Mouse (Mus musculus) left cerebral cortex, adult 2 months (tissue): Measurements from ENCODE around the gene Prmt9. TPM values are rescaled to one million over a fixed set of nuclear protein-coding genes. Genes with fewer than 3 reads are reported as not detected.

Source experiments
- DNase-seq, 2 experiments: peaks; one replicate each; pipeline ENCODE4 v3.0.0; 2021 to 2022; ENCODE audit warnings: low spot score in 2 of 2, mixed read lengths in 1 of 2; ENCODE audit errors: extremely low spot score in 1 of 2
- H3K27ac ChIP-seq: fragments of 200-600 bp; 2 replicates; pipeline ENCODE4 v1.8.1; 2022
- H3K4me3 ChIP-seq: fragments of 200-600 bp; 2 replicates; pipeline ENCODE4 v1.8.1; 2022
- CTCF ChIP-seq: fragments of 200-600 bp; IDR thresholded peaks from 2 replicates; pipeline ENCODE4 v1.8.1; 2022; ENCODE audit warnings: antibody characterized with exemption, mild to moderate bottlenecking, moderate library complexity
- intact Hi-C: fragments of 180-260 bp; cut with DNase I; formaldehyde crosslinking; loops from one replicate; pipeline ENCODE4 v1.15.1; 2025
- total RNA-seq, 2 experiments: library from RNA; stranded (reverse); gene quantifications; 2 replicates each; pipeline ENCODE4 v1.2.3; 2021

The Prmt9 gene
- total RNA-seq, 2 experiments from 2014 or later: 17.5 to 20.7 TPM

DNA sequence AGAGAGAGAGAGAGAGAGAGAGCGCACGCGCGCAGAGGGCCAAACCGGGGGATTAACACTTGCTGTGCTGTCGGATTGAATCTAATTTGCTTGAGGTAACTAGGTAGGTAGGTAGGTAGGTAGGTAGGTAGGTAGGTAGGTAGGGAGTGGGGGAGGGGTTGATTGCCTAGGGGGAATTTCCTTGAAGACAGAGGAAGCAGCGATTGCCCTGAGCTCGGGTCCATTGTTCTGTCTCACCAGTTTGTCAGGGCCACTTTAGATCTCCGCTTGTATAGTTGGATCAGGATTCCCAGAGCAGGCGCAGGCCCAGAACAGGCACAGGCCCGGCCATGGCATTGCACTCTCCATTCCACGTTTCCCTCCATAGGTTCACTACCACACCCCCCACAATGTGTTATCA is 12.4 kb upstream of the Prmt9 start:
- H3K27ac ChIP-seq: no peak overlapping the region
- intact Hi-C loops: no loop called here

DNA sequence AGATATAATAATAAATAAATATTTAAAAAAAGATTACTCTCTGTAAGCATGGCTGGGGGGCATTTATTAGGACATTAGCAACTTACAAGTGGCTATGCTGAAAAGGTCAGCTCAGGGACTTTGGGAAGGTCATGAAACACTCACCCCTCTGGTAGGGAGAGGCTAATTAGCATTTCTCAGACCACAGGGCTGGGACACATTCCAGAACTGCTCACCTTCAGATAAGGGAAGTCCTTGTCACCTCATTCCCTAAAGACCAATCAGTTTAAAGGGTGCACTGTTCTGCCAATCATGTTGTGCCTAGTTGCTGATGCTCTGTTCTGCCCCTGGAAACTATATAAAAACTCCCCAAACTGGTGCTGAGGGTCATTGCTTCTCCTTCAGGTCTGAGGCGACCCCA is 10.9 kb upstream of the Prmt9 start:
- DNase-seq: no peak
- TF ChIP-seq CTCF: no peak
- intact Hi-C loops: no loop called here
- Histone ChIP-seq H3K4me3 (no peak overlapping the region), H3K27ac (no peak overlapping the region)

More for the DNA sequence above, 12.4 kb upstream of the Prmt9 start:
- no peak overlapping the region for H3K4me3 ChIP-seq
- no peak for DNase-seq
- TF ChIP-seq CTCF: no peak

GRCm38 (mm10) chr8:77543152-77543777 is 5.9 kb upstream of the Prmt9 start:
- DNase-seq: no peak
- Histone ChIP-seq H3K27ac (no peak overlapping the region), H3K4me3 (no peak overlapping the region)
- intact Hi-C loops: no loop called here
- TF ChIP-seq CTCF: no peak

DNA sequence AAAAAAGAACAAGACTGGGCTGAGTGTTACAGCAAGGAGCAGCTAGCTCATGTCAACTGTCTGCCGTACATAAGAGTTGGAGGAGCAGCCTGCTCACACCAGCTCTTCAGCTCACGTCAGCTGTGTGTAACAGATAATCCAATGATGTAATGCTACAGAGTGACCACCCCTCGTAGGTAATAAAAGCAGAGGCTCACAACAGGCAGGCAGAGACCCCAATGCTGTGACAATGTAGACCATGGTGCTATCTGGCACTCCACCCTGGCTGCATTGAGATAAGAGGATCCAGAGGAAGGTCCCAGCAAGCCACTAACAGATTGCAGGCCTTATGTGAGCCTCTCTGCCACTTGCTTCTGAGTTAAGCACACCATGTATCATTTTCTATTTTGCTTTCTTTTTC is 4.8 kb upstream of the Prmt9 start:
- H3K27ac ChIP-seq: no peak overlapping the region
- no peak for DNase-seq
- intact Hi-C loops: no loop called here
- no peak for TF ChIP-seq CTCF
- H3K4me3 ChIP-seq: no peak overlapping the region

DNA sequence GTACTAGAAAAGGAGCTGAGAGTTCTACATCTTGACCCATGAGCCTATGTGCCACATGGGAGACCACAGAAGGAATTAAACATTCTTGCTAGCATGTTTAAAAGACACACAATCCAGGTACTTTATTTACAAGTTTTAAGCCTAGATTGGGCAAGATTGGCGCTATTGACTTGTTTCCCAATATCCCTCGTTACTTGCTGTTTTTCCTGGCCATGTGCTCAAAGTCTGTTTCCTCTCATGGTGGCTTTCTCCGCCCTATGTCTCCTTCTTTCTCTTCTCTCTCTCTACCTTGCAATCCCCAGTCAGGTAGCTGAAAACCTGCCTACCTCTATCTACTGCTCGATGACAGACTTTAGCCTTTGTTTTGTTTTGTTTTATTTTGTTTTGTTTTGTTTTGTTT is 3.6 kb upstream of the Prmt9 start:
- TF ChIP-seq CTCF: no peak
- Histone ChIP-seq H3K27ac (no peak overlapping the region), H3K4me3 (no peak overlapping the region)
- intact Hi-C loops: no loop called here
- no peak for DNase-seq

DNA sequence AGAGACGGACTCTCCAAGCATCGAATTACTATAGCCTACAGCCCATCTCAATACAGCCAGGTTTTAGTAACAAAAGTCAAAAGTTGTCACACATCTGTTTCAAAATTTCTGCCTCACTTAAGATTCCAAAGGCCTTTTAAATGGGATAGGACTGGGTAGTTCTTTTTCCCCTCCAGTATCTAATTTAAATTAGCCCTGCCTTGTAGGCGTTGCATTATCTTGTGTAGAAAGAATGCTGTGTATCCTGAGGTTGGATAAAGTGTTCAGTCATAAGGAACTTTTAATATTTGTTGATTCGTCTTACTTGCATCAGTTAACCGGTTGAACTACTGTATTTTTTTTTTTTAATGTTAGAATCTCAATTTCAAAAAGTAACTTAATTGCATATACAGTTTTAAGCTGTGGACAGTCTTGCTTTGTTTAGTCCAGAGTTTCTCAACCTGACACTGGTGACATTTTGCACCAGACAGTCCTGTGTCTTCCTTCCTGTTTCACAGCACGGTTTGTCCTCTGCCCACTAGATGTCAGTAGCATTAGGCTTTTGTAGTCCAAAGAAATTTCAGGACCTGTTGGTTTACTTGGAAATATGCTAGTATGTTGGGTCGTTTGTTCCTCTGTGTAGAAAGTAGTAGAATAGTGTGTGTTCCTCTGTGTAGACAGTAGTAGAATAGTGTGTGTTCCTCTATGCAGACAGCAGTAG is 834 bp downstream of the Prmt9 start:
- no peak for DNase-seq
- intact Hi-C loops: no loop called here
- peak; percentile 62 for TF ChIP-seq CTCF
- Histone ChIP-seq H3K4me3 (peak overlapping the region; percentile 93), H3K27ac (no peak overlapping the region; the same call in 1 of the 2 replicates)

DNA sequence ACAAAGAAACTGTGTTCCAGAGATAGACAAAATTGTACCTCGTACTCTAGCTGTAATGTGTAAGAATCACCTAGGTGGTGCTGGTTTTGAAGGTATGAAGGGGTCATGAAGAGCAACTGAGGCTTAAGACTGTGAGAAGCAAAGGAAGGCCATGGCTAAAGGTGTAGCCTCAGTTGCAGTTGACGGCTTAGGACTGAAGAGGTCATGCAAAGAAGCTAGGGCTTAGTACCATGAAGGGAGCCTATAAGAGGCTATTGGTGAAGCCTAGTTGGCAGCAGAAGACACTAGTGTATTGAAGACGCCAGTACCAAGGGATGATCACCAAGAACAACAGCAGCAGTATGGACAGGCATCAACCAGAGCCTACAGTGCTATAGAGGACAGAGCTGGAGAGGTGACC is 3.3 kb downstream of the Prmt9 start:
- DNase-seq: no peak
- Histone ChIP-seq H3K4me3 (no peak overlapping the region), H3K27ac (no peak overlapping the region)
- TF ChIP-seq CTCF: no peak
- intact Hi-C loops: no loop called here

- intact Hi-C loops: loop anchor here (5.0 kb wide), 1 partner anchor 36 kb away; no protein-coding TSS in a partner anchor
- no peak for DNase-seq
- Histone ChIP-seq H3K27ac (no peak overlapping the region), H3K4me3 (no peak overlapping the region)
- TF ChIP-seq CTCF: no peak
Measured at GRCm38 (mm10) chr8:77561441-77561840, 12.2 kb downstream of the Prmt9 start.

DNA sequence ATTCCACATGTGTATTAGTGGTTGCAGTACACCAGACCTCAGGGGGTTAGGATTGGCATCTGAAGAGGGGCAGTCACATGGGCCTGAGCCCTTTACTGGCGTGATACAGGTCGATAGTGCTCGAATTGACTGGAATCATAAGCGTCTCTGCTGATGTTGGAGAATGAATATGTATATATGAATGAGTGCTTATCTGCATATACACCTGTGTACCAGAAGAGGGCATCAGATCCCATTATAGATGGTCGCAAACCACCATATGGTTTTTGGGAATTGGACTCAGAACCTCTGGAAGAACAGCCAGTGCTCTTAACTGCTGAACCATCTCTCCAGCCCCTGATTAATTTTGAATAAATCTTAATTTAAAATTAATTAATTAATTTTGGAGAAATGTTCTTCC is 25.0 kb downstream of the Prmt9 start:
- no peak overlapping the region for H3K27ac ChIP-seq
- intact Hi-C loops: no loop called here
- no peak overlapping the region for H3K4me3 ChIP-seq
- no peak for DNase-seq
- TF ChIP-seq CTCF: peak; percentile 49

DNA sequence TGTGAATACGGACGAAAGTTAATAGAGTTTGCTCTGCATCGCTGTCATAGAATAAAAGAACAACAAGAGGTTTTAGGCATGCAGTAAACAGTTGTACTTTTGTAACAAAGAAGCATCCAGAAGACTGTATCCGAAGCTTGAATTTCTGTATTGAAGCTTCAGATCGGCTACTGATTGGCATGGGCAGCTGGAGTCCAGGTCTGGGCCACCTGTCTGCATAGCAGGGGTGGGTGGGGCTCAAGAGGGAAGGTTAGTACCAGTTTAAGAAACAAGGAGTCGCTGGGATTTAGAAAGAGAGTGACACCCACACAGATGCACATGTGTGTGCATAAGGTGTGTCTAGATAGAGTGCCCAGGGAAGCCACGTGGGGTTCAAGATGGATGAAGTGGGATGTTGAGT is 28.5 kb downstream of the Prmt9 start:
- no peak overlapping the region for H3K27ac ChIP-seq
- intact Hi-C loops: no loop called here
- TF ChIP-seq CTCF: no peak

DNA sequence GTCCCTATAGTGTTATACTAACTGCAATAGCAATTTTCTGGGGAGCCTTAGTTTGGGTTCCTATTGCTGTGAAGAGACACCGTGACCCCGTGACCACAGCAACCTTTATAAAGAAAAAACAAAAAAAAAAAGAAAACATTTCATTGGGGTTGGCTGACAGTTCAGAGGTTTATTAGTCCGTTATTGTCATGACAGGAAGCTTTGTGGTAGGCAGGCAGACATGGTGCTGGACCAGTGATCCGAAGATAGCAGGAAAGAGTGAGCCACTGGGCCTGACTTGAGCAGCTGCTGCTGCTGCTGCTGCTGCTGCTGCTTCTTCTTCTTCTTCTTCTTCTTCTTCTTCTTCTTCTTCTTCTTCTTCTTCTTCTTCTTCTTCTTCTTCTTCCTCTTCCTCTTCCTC is 35.0 kb downstream of the Prmt9 start:
- Histone ChIP-seq H3K27ac (no peak overlapping the region), H3K4me3 (no peak overlapping the region)
- intact Hi-C loops: no loop called here
- DNase-seq: no peak
- TF ChIP-seq CTCF: no peak

More for the DNA sequence above, 28.5 kb downstream of the Prmt9 start:
- no peak for DNase-seq
- H3K4me3 ChIP-seq: no peak overlapping the region

GRCm38 (mm10) chr8:77609621-77610020 is 60.4 kb downstream of the Prmt9 start:
- TF ChIP-seq CTCF: no peak
- intact Hi-C loops: no loop called here

More at GRCm38 (mm10) chr8:77609621-77610020, 60.4 kb downstream of the Prmt9 start:
- H3K4me3 ChIP-seq: peak overlapping the region; percentile 64
- no peak for DNase-seq
- no peak overlapping the region for H3K27ac ChIP-seq
